Mouse (Mus musculus) kidney, postnatal 36 days (tissue): Measurements from ENCODE around the gene Ccl1.

ENCODE experiments used
- DNase-seq, 2 experiments: peaks; one replicate each; pipeline ENCODE4 v3.0.0; 2021 to 2022; ENCODE audit warnings: mixed read lengths in 2 of 2

Gene Ccl1

GRCm38 (mm10) chr11:82203706-82204105 lies 101.8 kb downstream of the Ccl1 start:
- no peak for DNase-seq

DNA sequence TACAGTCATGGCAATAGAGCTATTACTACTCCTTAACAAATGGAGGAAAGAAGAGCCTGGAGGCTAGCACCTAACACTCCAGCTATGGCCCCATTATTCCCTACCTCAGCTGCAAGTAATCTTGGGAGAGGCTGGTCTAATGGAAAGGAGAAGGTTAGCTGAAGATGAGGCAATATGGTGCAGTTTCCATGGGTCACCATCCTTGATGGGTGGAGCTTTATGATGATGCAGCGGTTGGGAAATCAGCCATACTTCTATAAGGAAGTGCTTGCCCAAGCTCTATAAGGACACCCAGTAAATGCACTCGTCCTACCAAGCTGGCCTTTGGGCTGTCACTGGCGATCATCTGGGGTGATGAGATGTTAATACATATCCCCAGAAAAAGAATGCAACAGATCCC lies 107.7 kb downstream of the Ccl1 start:
- no peak for DNase-seq

DNA sequence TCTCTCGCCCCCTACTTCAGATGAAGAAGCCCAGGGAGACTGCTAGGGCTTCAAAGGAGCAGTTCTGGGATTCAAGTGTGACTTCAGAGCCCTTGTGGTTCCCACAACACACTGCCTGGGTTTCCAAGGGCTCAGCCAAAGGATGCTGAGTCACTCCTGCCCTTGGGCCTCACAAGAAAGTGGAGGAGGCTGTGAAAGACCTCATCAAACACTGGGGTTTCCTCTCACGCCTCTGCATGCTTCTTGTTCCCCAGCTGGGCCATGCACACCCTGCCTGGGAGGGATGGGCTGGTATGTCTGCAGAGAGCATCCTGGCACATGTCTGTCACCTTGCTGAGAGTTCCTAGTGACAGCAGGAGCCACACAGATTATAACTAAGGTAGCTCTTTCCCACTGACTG lies 110.5 kb downstream of the Ccl1 start:
- DNase-seq = no peak

GRCm38 (mm10) chr11:82193826-82194225 lies 111.7 kb downstream of the Ccl1 start:
- DNase-seq = no peak

DNA sequence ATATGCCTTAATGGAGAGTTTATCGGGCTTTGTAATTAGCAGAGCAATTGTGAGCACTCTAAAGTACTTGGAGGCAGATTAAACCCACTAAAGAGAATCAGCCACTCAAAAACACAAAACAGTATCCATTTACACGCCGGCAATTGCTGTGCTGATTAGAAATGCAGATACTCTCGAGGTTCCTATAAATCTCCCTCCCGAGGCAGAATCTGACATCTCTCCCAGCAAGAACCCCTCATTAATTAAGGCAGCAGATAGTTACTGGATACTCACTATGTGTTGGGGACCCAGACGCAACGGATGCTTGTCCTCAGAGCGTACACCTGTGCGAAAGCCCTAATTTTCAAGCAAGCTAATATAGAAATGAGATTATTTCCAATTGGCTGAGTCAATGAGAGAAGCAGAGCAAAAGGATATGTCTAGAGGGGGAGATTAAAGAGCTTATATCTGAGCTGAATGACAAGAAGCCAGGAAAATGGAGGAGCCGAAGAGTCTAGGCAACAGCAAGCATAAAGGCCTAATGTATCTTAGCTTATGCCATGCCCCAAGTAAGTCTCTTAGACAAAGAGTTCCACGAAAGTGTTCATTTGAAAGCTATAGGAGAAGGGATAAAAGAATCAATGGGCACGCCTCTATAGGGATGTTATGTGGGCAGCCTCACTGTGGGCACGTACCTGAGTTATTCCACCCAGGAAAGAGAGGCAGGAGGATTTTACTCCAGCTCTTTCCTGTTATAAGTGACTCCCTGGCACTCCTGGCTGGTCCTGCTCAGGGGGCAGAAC lies 115.5 kb downstream of the Ccl1 start:
- no peak for DNase-seq

GRCm38 (mm10) chr11:82185684-82186083 lies 119.8 kb downstream of the Ccl1 start:
- DNase-seq = no peak

GRCm38 (mm10) chr11:82183281-82183935 lies 122.1 kb downstream of the Ccl1 start:
- peak in 1 of 2 experiments; percentile 9 for DNase-seq

- DNase-seq = no peak
Observed at GRCm38 (mm10) chr11:82182401-82182800, 123.1 kb downstream of the Ccl1 start.

DNA sequence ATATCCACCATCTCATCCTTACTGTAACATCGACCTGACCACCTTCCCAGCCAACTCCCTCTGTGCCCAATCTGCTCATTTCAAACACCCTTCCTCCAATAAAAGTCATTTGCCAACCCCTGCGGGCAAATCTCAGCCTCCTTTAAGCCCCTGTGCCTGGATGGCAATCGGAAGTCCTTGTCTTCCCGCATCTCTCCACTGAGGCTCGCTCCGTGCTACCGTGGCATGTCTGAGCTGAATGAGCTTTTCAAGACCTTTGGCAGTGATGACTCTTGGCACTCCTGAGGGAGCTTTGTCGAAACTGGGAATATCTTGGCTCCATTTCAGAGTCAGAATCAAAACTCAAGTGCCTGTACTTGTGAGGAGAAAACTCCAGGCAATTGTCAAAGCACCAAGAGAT lies 124.2 kb downstream of the Ccl1 start:
- DNase-seq = no peak

DNA sequence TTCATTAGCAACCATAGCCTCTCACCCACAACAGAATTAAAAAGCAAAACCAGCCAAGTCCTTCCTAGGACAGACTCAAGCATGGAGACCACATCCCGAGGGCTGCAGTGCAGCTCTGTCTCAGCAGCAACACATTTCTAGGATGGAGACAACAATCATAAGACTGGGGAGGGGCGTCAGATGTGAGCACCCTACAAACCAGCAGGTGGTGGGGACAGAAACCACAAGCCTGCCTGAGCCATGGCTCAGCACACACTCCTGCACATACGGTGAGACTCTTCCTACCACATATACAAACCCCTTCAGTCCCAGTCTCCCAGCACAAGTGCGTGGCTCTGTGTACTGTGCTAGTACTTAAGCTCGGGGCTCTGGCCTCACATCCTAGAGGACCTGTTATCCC lies 127.3 kb downstream of the Ccl1 start:
- no peak for DNase-seq

GRCm38 (mm10) chr11:82177711-82178110 lies 127.8 kb downstream of the Ccl1 start:
- peak; percentile 31 to 52 for DNase-seq

DNA sequence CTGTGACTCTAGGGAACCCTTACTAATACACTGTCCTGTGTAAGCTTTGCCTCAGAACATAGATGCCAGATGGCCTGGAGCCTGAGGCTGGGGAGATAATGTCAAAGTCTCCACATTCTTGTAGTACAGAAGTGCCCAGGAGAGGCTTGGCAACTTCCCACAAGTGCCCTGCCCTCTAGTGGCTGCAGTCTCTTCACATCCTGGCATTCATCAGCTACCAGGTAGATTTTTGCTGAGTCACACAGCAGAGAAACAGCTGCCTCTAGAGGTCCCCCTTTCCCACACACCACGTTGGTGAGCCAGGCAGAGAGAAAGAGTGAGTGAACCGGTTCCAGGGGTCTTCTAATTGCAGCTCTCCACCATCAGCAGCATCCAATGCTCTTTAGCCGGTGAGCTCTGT lies 130.7 kb downstream of the Ccl1 start:
- peak; percentile 57 to 84 for DNase-seq

- no peak for DNase-seq
Observed at GRCm38 (mm10) chr11:82173491-82173890, 132.0 kb downstream of the Ccl1 start.

GRCm38 (mm10) chr11:82171316-82172071 lies 134.0 kb downstream of the Ccl1 start:
- DNase-seq = peak in 1 of 2 experiments; percentile 4

DNA sequence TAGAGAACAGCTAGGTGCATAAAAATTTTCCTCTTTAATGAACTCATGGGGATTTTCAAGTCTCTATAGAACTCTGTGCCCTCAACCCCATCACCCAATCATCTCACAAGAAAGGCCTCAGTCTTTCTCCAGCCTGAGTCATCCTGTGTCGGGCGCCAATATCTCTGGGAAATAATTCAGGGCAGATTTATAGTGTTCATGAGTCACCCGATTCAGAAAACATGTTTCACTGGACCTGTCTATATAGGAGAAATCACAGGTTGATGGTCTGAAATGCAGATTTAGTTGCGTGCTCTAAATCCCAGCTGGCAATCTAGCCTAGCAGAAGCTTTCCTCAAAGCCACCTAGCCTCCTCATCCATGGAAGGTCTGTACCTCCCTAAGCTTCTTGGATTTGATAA lies 136.0 kb downstream of the Ccl1 start:
- no peak for DNase-seq

DNA sequence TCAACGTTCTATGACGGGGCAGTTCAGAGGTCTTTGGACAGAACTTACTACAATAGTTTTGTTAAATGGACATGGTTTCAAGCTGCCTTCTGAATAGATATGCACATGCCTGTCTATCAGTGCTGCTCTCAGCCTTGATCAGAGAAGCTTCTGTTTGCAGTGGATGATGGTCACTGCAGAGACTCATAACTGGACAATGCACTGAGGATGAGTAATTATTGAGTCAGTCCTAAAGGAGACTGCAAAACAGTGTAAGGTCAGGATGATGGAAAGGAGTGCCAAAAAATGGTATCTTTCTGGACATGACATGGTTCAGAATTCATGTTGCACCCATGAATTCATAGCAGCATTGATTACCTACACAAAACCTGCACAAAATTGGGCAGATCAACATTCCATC lies 137.2 kb downstream of the Ccl1 start:
- no peak for DNase-seq

GRCm38 (mm10) chr11:82163285-82163684 lies 142.2 kb downstream of the Ccl1 start:
- DNase-seq = no peak

DNA sequence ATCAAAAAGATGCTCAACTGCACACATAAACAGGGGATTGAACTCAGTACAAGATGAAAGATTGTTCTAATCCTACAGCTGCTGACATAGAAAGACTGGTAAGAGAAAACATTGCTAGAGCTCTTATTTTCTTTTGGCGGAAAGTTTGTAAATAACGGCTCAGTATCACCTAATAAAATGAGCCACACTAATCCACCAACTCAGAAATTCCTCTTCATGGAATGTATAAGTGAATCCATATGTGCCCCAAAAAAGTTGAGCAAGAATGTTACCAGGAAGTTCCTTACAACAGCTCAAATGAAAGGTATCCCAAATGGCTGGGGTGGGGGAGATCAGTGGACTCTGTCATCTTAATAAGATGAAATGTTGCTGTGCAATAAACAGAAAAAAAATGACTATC lies 146.4 kb downstream of the Ccl1 start:
- DNase-seq = no peak

GRCm38 (mm10) chr11:82139492-82140094 lies 165.9 kb downstream of the Ccl1 start:
- DNase-seq = no peak

DNA sequence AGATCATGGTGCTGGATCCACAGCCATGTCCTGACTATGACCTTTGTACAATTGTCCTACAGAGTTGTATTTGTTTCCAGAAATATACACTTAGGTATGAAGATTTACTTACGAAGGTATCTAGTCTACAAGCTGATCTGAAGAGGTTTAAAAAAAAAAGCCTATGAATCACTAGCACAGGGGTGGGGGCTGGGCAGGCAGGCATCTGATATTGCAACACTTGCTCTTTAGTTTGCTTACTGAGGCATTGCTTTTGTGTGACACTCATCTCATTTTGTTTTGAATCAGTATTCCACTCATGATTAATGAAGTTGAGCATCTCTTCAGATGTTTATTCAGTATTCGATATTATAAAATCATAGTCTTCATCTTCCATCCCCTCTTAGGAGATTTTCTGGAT lies 169.3 kb downstream of the Ccl1 start:
- DNase-seq = no peak

- DNase-seq = no peak
Observed at GRCm38 (mm10) chr11:82132977-82133376, 172.5 kb downstream of the Ccl1 start.
